Mouse (Mus musculus): ENCODE data around the gene Dnaaf3. TPM values are rescaled to one million over a fixed set of nuclear protein-coding genes. Genes with fewer than 3 reads are reported as not detected.

The Dnaaf3 gene
- total RNA-seq, 2 experiments from 2014 or later: 0.41 to 0.57 TPM

DNA sequence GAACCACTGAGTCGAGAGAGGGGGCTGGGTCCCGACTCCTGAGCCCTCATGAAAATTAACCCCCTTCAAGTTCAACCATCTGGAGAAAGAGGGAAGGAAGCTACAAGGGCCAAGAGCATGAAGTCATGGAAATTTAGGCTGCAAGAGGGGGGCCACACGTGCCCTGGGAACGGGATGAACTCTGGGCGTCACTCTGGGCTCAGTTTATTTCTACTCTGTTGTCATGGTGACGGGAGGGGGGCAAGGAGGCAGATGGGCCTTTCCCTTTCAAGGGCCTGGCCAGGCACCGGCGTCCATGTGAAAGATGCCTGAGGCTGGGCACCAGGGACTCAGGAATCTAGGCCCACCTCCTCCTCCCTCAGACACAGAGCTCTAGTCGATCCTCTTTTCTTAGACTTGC is 34.0 kb downstream of the Dnaaf3 start:
- DNase-seq: peak; percentile 85

DNA sequence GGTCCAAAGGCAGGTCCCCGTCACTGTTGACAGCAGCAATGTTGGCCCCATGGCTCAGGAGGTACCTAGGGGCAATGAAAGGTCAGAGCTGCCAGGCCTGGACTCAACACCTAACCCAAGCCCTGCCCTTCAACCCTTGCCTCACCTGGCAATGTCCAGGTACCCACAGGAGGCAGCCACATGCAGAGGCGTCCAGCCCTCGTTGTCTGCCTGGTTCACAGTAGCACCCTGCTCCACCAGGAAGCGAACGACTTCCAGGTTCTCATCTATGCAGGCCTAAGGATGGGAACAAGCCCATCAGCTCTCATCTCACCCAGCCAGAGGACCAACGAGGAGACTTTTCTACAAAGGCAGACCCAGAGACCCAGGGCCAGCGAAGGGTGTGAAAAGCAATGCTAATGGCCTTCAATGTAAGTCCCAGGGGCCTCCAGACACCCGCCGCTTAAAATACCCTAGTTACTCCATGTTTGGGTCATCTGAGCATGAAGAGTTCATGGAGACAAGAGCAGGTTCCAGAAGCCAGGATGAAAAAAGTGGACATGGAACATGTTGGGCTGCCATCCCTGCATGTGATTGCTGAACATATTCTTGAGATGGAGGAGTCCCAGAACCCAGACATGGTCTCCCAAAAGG is 34.9 kb downstream of the Dnaaf3 start:
- no peak for DNase-seq

DNA sequence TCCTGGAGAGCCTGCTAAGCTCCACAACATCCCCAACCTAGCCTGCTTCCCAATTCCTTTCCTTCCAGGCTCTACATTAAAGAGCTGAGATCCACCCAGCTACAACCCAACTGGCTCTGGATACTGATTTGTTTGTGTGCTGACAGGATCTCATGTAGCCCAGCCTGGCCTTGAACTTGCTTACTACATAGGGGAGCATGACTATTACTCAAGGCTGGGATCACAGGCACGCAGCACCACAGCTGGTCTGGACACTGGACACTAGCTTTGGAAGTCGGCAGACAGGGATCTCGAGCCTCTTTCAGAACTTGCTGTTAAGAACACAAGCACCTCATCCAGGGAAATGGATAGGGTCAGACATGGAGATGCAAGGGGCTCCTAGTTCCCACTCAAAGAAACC is 35.8 kb downstream of the Dnaaf3 start:
- no peak for DNase-seq

DNA sequence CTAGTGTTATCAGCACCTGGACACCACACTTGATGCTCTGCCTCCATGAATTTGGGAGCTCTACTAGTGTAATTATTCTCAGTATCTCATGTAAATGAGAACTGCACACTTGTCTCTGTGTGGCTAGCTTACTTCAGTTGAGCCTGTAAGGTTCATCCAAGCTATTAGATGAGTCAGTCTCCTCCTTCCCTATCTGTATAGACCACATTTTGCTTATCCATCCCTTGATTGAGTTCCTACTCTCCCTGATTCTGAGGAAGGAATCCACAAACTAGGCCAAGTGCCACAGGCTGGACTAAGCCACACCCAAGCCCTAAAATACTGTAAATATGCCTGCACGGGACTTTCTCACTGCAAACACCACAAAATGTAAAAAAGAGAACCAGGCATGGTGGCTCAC is 38.3 kb downstream of the Dnaaf3 start:
- no peak for DNase-seq

DNA sequence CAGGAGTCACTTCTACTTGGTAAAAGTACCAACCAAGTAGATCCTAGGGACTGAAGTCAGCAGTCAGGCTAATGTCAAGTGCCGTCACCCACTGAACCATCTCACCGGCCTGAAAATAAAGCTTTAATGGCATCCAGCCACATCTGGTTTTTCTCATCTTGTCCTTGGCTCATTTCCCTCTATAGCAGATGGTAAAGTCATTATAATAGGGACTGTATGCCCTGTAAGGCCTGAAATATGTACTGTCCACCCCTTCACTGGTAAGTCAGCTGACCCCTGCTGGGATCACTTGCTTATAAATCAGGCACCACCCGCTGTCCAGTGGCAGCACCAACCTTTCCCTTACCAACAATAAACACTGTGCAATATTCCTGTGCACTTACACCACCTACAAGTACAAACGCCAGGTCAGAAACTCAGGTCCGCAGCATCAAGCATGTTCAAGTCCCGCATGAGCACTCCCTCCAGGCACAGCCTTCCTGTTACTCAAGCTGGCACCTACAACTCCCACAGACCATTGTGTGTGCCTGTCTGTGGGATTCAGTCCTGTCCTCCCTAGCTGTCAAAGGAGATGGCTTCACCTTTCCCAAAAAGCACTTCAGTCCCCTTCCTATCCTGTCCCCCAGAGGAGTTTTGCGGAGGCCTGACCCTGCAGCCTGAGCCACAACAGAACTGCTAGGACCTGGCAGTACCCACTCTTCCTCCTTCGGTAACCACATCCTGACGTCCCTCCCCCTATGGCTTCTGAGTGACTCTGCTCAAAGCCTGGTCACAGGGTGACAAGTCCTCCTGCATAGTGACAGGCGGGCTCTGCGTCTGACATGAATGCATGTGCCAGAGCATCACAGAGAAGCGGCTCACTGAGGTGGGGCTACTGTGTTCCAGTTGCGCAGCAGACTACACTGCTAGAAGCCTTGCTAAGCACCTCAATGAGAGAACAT is 39.7 kb downstream of the Dnaaf3 start:
- DNase-seq: no peak

DNA sequence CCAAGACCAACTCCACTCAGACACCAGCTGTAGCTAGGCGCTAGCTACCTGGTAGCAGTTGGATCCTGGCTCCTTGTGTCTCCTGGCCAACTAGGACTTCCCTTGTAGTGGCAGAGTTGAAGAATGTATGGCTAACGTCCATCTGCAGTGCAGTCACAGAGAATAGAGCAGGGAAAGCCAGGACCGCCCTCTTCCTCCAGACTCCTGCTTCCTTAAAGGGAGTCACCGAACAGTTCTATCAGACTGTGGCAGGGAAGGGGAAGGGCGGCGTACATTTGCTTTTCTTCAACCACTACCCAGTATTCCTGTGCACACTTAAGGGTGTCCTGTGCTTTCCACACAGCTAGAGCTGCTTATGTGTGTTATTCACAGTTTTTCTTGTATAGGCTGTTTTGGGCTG is 40.9 kb downstream of the Dnaaf3 start:
- peak; percentile 61 for DNase-seq

DNA sequence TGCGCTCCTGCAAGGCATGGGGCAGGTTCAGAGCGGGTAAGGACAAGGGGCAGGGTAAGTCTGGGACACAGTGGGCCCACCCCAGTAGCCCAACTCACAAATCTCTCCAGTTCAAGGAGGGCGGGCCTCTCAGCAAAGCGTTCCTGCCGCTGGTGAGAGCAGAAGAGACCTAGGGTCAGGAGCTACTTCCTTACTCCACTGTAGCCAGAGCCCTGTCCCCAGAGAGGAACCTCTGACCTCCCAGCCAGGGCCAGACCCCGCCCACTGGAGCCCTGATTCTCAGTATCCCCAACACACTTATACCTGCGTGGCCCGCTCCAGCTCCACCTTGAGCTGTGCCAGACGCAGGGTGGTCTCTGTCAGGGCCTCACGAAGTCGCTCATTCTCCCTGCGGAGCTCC is 50.0 kb downstream of the Dnaaf3 start:
- no peak for DNase-seq

DNA sequence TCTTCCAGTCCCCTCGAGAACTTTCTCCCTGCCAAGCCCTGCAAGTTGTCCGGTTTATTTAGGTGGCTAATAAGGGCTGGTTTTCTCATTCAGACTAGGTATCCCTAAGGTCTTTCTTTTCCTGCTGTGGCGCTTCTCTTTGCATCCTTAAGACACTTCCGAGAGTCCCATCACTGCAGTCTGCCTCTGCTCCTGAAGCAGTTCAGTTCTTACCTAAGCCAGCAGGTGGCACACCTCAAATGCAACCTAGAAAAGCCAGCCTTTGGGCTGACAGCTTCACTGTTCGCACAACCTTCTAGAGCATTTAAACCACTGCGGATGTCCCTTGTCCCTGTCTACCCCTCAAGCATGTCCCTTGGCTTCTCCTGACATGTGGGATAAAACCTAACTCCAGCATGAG is 52.6 kb downstream of the Dnaaf3 start:
- DNase-seq: peak; percentile 68

DNA sequence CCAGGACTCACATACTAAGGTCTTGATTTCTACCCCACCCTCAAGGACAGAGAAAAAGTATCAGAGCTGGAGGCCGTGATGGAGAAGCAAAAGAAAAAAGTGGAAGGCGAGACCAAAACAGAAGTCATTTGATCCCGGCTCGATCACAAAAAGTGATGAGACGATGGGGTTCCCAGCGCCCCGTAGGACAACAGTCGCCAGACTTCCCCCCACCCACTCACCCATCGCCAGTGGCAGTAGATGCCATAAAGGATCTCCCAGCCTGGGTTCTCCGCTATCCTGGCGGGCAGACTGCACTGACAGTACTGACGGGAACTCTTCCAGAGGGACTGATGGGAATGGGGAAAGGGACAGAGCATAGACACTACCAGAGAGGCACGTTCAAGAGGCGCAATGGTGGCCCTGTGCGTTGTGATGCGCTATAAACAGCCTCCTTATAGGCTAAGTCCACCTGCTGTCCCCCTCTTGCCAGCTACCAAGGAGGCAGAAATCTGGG is 53.4 kb downstream of the Dnaaf3 start:
- no peak for DNase-seq

DNA sequence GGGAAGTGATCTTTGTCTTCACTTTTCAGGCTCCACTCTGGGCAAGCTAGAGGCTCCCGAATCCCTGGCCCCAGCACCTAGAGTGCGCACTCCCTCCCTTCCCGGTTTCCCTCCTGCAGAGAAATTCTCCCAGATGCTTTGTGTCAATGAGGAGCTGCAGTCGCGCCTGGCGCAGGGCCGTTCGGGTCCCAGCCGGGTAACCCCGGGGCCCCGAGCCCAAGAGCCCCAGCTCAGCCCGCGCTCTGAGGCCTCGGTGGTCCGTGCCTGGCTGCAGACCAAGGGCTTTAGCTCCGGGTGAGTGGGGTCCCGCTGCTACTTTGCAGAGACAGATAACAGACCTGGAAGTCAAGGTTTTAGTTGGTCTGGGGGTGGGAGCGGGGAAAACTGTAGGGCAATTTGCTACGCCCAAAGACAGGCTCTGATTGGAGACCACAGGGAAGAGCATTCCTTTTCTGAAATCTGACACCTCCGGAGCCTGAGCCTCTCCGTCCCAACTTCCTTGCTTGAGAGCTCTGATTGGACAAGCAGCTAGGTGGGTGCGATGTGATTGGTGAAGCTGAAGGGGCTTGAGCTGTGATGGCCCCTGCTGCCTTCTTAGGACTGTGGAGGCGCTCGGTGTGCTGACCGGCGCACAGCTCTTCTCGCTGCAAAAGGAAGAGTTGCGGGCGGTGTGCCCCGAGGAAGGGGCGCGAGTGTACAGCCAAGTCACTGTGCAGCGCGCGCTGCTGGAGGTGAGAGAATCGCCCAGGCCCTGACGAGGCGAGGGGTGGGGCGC is 54.0 kb downstream of the Dnaaf3 start:
- peak; percentile 83 for DNase-seq

DNA sequence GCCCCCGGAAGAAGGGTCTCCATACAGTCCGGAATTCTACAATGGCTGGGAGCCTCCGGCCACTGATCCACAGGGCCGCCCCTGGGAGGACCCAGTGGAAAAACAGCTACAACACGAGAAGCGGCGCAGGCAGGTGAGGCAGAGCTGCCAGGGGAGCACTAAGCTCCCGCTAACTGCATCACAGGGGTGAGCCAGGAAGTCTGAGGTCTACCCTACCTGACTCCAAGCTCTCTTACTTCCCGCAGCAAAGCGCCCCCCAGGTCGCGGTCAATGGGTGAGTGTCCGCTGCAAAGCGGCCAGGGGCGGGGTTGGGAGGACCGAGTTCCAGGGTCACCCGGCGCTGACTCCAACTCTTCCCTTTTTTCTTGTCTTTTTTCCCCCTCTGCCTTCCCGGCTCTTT is 58.3 kb downstream of the Dnaaf3 start:
- DNase-seq: no peak

Small RNAs within 50 kb of the gene (microRNA-seq; reads per million reads assigned to microRNA genes)
- 0 reads per million in 2 experiments for gene Gm23577

Other genes starting within 250 kb of the Dnaaf3 start
- not detected for gene Ncr1, start 194.7 kb downstream of the Dnaaf3 start, total RNA-seq (2021)
- gene Gp6, start 134.7 kb downstream of the Dnaaf3 start, total RNA-seq (2021): under 1 TPM; 0.07 TPM
- gene Rdh13, start 86.8 kb downstream of the Dnaaf3 start, total RNA-seq (2021): 10 to 100 TPM; 30.4 to 36.4 TPM
- 1 to 10 TPM; 1.6 to 2.7 TPM for gene Eps8l1, start 71.8 kb downstream of the Dnaaf3 start, total RNA-seq (2021)
- gene Ppp1r12c, start 30.8 kb downstream of the Dnaaf3 start, total RNA-seq (2021): 10 to 100 TPM; 89.8 to 92.3 TPM
- 10 to 100 TPM; 48.7 to 59.0 TPM for gene Tnnt1, start 16.1 kb downstream of the Dnaaf3 start, total RNA-seq (2021)
- gene Tnni3, start 8.2 kb downstream of the Dnaaf3 start, total RNA-seq (2021): 1,000 to 10,000 TPM; 4,693 to 5,168 TPM
- 1 to 10 TPM; 1.1 to 1.5 TPM for gene Syt5, start 15.1 kb upstream of the Dnaaf3 start, total RNA-seq (2021)
- gene Ptprh, start 71.6 kb upstream of the Dnaaf3 start, total RNA-seq (2021): not detected
- gene Tmem86b, start 99.0 kb upstream of the Dnaaf3 start, total RNA-seq (2021): 1 to 10 TPM; 6.6 to 8.5 TPM
- gene Ppp6r1, start 126.6 kb upstream of the Dnaaf3 start, total RNA-seq (2021): 10 to 100 TPM; 79.1 to 81.3 TPM
- gene Hspbp1, start 152.6 kb upstream of the Dnaaf3 start, total RNA-seq (2021): 10 to 100 TPM; 51.5 to 54.7 TPM
- gene Brsk1, start 158.2 kb upstream of the Dnaaf3 start, total RNA-seq (2021): 1 to 10 TPM; 4.1 to 5.9 TPM
- gene Tmem150b, start 192.8 kb upstream of the Dnaaf3 start, total RNA-seq (2021): under 1 TPM in 1 of 2 experiments, not detected in 1; 0.12 TPM
- gene Kmt5c, start 207.7 kb upstream of the Dnaaf3 start, total RNA-seq (2021): 10 to 100 TPM; 41.6 to 43.5 TPM
- gene Cox6b2, start 220.6 kb upstream of the Dnaaf3 start, total RNA-seq (2021): 10 to 100 TPM; 11.7 to 16.9 TPM
- not detected for gene Fam71e2, start 238.8 kb upstream of the Dnaaf3 start, total RNA-seq (2021)